Mouse (Mus musculus) forebrain, embryonic 11.5 days (tissue): ENCODE data around the gene Crip1. TPM values are rescaled to one million over a fixed set of nuclear protein-coding genes. Genes with fewer than 3 reads are reported as not detected.

Source experiments
- ATAC-seq: fragments of 200-750 bp; cut with Nextera tagmentation; replicated peaks from 2 replicates; pipeline ENCODE4 v1.8.0; 2017; ENCODE audit warnings: moderate TSS enrichment; ENCODE audit not compliant: low FRiP score
- DNase-seq: peaks from one replicate; pipeline ENCODE4 v3.0.0-alpha.2; 2017; ENCODE audit warnings: low spot score
- H3K27ac ChIP-seq: fragments of 300-500 bp; sonication (generic); 2 replicates; pipeline ENCODE4 v1.5.1; 2014; ENCODE audit warnings: low read depth, low read length
- H3K27me3 ChIP-seq: fragments of 300-500 bp; sonication (generic); 2 replicates; pipeline ENCODE4 v1.6.1; 2014; ENCODE audit warnings: mild to moderate bottlenecking, low read length, mixed read lengths; ENCODE audit not compliant: control insufficient read depth, insufficient read depth
- H3K36me3 ChIP-seq: fragments of 300-500 bp; sonication (generic); 2 replicates; pipeline ENCODE4 v1.6.1; 2014; ENCODE audit warnings: mild to moderate bottlenecking, low read length, moderate library complexity, mixed read lengths; ENCODE audit not compliant: control insufficient read depth, insufficient read depth
- H3K4me1 ChIP-seq: fragments of 300-500 bp; sonication (generic); replicated peaks from 2 replicates; pipeline ENCODE4 v1.6.1; 2014; ENCODE audit warnings: low read length, mixed read lengths; ENCODE audit not compliant: control insufficient read depth, insufficient read depth
- H3K4me2 ChIP-seq: fragments of 300-500 bp; sonication (generic); 2 replicates; pipeline ENCODE4 v1.6.1; 2014; ENCODE audit warnings: low read depth, mild to moderate bottlenecking, low read length, moderate library complexity, mixed read lengths; ENCODE audit not compliant: severe bottlenecking
- H3K4me3 ChIP-seq: fragments of 300-500 bp; sonication (generic); 2 replicates; pipeline ENCODE4 v1.5.1; 2014; ENCODE audit warnings: low read depth, low read length
- H3K9ac ChIP-seq: fragments of 300-500 bp; sonication (generic); 2 replicates; pipeline ENCODE4 v1.6.1; 2014; ENCODE audit warnings: low read length
- H3K9me3 ChIP-seq: fragments of 300-500 bp; sonication (generic); 2 replicates; pipeline ENCODE4 v1.6.1; 2016; ENCODE audit warnings: low read length, mixed read lengths; ENCODE audit not compliant: control insufficient read depth
- WGBS: fragments of 180-500 bp; shearing (Covaris S2); extraction: QIAGEN DNeasy Blood & Tissue Kit; methylation state at CpG from one replicate; pipeline ENCODE4 v1.1.7; 2014; 5-methylcytosine and 5-hydroxymethylcytosine counted together
- polyA plus RNA-seq: library from polyadenylated mRNA; unstranded; fragments of >200 nt; fragmentation: Nextera tagmentation; extraction: Ambion mirVana; gene quantifications from 2 replicates; pipeline ENCODE4 v1.2.1, GENCODE M21; 2014

Crip1 gene
- polyA plus RNA-seq, 1 experiment from 2014 or later = 61.3 TPM

- Histone ChIP-seq H3K4me3 (peak overlapping the region; percentile 63), H3K9ac (peak overlapping the region; percentile 48), H3K9me3 (no peaks in the 10 kb centered on the region), H3K36me3 (no peaks in the 10 kb centered on the region), H3K27ac (no peak overlapping the region), H3K27me3 (peaks cover 11% of the 10 kb centered on the region), H3K4me2 (peak overlapping the region; percentile 48), H3K4me1 (peaks cover 18% of the 10 kb centered on the region)
- DNase-seq (peak; percentile 70), ATAC-seq (peak; percentile 5)
- WGBS = 4% methylated on average over 32 of the region's 32 CpGs
Observed at GRCm38 (mm10) chr12:113155076-113155771, 9.1 kb downstream of the Crip1 start.

- H3K4me2 ChIP-seq = peak within 1 kb of the TSS; percentile 87
- no peaks in the 10 kb centered on the region for H3K9me3 ChIP-seq
- peak within 1 kb of the TSS; percentile 63 for H3K4me3 ChIP-seq
- peaks cover 18% of the 10 kb centered on the region for H3K4me1 ChIP-seq
- H3K36me3 ChIP-seq = no peaks in the 10 kb centered on the region
- ATAC-seq (peak; percentile 97), DNase-seq (peak; percentile 100)
- peak within 1 kb of the TSS; percentile 64 for H3K9ac ChIP-seq
- no peak within 1 kb of the TSS for H3K27ac ChIP-seq
- peaks cover 6% of the 10 kb centered on the region; the same call in 1 of the 2 replicates for H3K27me3 ChIP-seq
- WGBS = under 1% methylated on average over 46 of the region's 46 CpGs
Observed at GRCm38 (mm10) chr12:113155887-113156539, 9.9 kb downstream of the Crip1 start, which contains the start of gene Tedc1. TSS of gene Tedc1 (plus strand) at chr12:113156421.

GRCm38 (mm10) chr12:113156540-113156929 is 10.4 kb downstream of the Crip1 start:
- Histone ChIP-seq H3K4me1 (peaks cover 15% of the 10 kb centered on the region), H3K36me3 (no peaks in the 10 kb centered on the region), H3K9me3 (no peaks in the 10 kb centered on the region), H3K4me3 (peak overlapping the region; percentile 63), H3K27me3 (peaks cover 4% of the 10 kb centered on the region; the same call in 1 of the 2 replicates), H3K4me2 (peak overlapping the region; percentile 87), H3K27ac (no peak overlapping the region), H3K9ac (peak overlapping the region; percentile 64)
- DNase-seq (no peak), ATAC-seq (no peak)
- under 1% methylated on average over 23 of the region's 23 CpGs for WGBS

- Histone ChIP-seq H3K4me1 (peaks cover 13% of the 10 kb centered on the region), H3K27me3 (peaks cover 4% of the 10 kb centered on the region; the same call in 1 of the 2 replicates), H3K27ac (no peak overlapping the region), H3K9ac (peak overlapping the region; percentile 64), H3K4me3 (peak overlapping the region; percentile 63), H3K4me2 (peak overlapping the region; percentile 87), H3K9me3 (no peaks in the 10 kb centered on the region), H3K36me3 (no peaks in the 10 kb centered on the region)
- WGBS = 34% methylated on average over 8 of the region's 8 CpGs
- ATAC-seq = no peak
- no peak for DNase-seq
Observed at GRCm38 (mm10) chr12:113157002-113157401, 10.9 kb downstream of the Crip1 start.

GRCm38 (mm10) chr12:113157521-113157920 is 11.4 kb downstream of the Crip1 start:
- peak overlapping the region; percentile 63; the same call in 1 of the 2 replicates for H3K4me3 ChIP-seq
- H3K4me2 ChIP-seq = peak overlapping the region; percentile 87
- WGBS = 90% methylated on average over 8 of the region's 8 CpGs

GRCm38 (mm10) chr12:113157971-113158370 is 11.9 kb downstream of the Crip1 start:
- Histone ChIP-seq H3K4me1 (peaks cover 12% of the 10 kb centered on the region), H3K27ac (no peak overlapping the region), H3K36me3 (no peaks in the 10 kb centered on the region; the same call in 1 of the 2 replicates), H3K9ac (no peak overlapping the region), H3K4me2 (no peak overlapping the region), H3K4me3 (no peak overlapping the region), H3K27me3 (no peaks in the 10 kb centered on the region), H3K9me3 (no peaks in the 10 kb centered on the region)
- DNase-seq (no peak), ATAC-seq (no peak)
- 87% methylated on average over 8 of the region's 8 CpGs for WGBS

More at GRCm38 (mm10) chr12:113157521-113157920, 11.4 kb downstream of the Crip1 start:
- peaks cover under 1% of the 10 kb centered on the region; the same call in 1 of the 2 replicates for H3K27me3 ChIP-seq
- no peaks in the 10 kb centered on the region for H3K9me3 ChIP-seq
- peaks cover 12% of the 10 kb centered on the region for H3K4me1 ChIP-seq
- H3K9ac ChIP-seq = no peak overlapping the region
- no peaks in the 10 kb centered on the region; the same call in 1 of the 2 replicates for H3K36me3 ChIP-seq
- DNase-seq (no peak), ATAC-seq (no peak)
- H3K27ac ChIP-seq = no peak overlapping the region

GRCm38 (mm10) chr12:113163561-113164006 is 17.5 kb downstream of the Crip1 start:
- no peak for DNase-seq

GRCm38 (mm10) chr12:113168031-113168536 is 22.0 kb downstream of the Crip1 start:
- no peak for DNase-seq
- WGBS = 89% methylated on average over 9 of the region's 9 CpGs
- no peaks in the 10 kb centered on the region for H3K36me3 ChIP-seq
- H3K27ac ChIP-seq = no peak overlapping the region
- ATAC-seq = no peak
- no peaks in the 10 kb centered on the region for H3K9me3 ChIP-seq
- H3K4me3 ChIP-seq = no peak overlapping the region
- no peak overlapping the region for H3K4me2 ChIP-seq
- no peak overlapping the region for H3K9ac ChIP-seq
- no peaks in the 10 kb centered on the region for H3K4me1 ChIP-seq
- H3K27me3 ChIP-seq = no peaks in the 10 kb centered on the region

More at GRCm38 (mm10) chr12:113163561-113164006, 17.5 kb downstream of the Crip1 start:
- 78% methylated on average over 11 of the region's 11 CpGs for WGBS
- Histone ChIP-seq H3K4me2 (no peak overlapping the region), H3K4me3 (no peak overlapping the region), H3K27me3 (no peaks in the 10 kb centered on the region), H3K9me3 (no peaks in the 10 kb centered on the region), H3K36me3 (no peaks in the 10 kb centered on the region; the same call in 1 of the 2 replicates), H3K9ac (no peak overlapping the region), H3K27ac (no peak overlapping the region), H3K4me1 (no peaks in the 10 kb centered on the region)
- ATAC-seq = no peak
